Mouse (Mus musculus): ENCODE results near the gene Egflam. TPM values are rescaled to one million over a fixed set of nuclear protein-coding genes. Genes with fewer than 3 reads are reported as not detected.

Gene Egflam
- polyA plus RNA-seq, 1 experiment from 2014 or later, result 26.9 TPM

- no peaks in the 10 kb centered on the region for H3K9me3 ChIP-seq
- 18% methylated on average over 4 of the region's 4 CpGs for WGBS
- no peak overlapping the region for H3K4me3 ChIP-seq
- 0 out of 2 replicates have a peak overlapping the region, but pooled peaks have one; percentile 9 for H3K27ac ChIP-seq
- no peak overlapping the region for H3K4me2 ChIP-seq
- 0 out of 2 replicates have a peak, but pooled peaks have one; percentile 8 for ATAC-seq (ENCODE audit: borderline replicate concordance, extremely low read depth, low FRiP score, low TSS enrichment)
- no peaks in the 10 kb centered on the region for H3K27me3 ChIP-seq
- no peaks in the 10 kb centered on the region for H3K36me3 ChIP-seq
- H3K9ac ChIP-seq, result no peak overlapping the region
- H3K4me1 ChIP-seq, result no peaks in the 10 kb centered on the region
Observed at GRCm38 (mm10) chr15:7288841-7289424, 109.3 kb downstream of the Egflam start.

- no peak for ATAC-seq (ENCODE audit: borderline replicate concordance, extremely low read depth, low FRiP score, low TSS enrichment)
- Histone ChIP-seq H3K9ac (no peak overlapping the region), H3K4me1 (no peaks in the 10 kb centered on the region), H3K36me3 (no peaks in the 10 kb centered on the region), H3K4me3 (no peak overlapping the region), H3K27ac (no peak overlapping the region), H3K4me2 (no peak overlapping the region), H3K27me3 (no peaks in the 10 kb centered on the region), H3K9me3 (no peaks in the 10 kb centered on the region)
- 63% methylated on average over 3 of the region's 3 CpGs for WGBS
Observed at GRCm38 (mm10) chr15:7287911-7288310, 110.3 kb downstream of the Egflam start.

GRCm38 (mm10) chr15:7281579-7281978 is 116.6 kb downstream of the Egflam start:
- WGBS, result 80% methylated on average over 6 of the region's 6 CpGs
- Histone ChIP-seq H3K9me3 (no peaks in the 10 kb centered on the region), H3K4me3 (no peak overlapping the region), H3K27ac (no peak overlapping the region), H3K9ac (no peak overlapping the region), H3K4me2 (no peak overlapping the region), H3K27me3 (no peaks in the 10 kb centered on the region), H3K4me1 (no peaks in the 10 kb centered on the region), H3K36me3 (no peaks in the 10 kb centered on the region)
- ATAC-seq (ENCODE audit: borderline replicate concordance, extremely low read depth, low FRiP score, low TSS enrichment), result no peak

GRCm38 (mm10) chr15:7263822-7264221 is 134.4 kb downstream of the Egflam start:
- Histone ChIP-seq H3K4me1 (no peaks in the 10 kb centered on the region), H3K4me3 (no peak overlapping the region), H3K27ac (no peak overlapping the region), H3K27me3 (no peaks in the 10 kb centered on the region), H3K9me3 (no peaks in the 10 kb centered on the region), H3K4me2 (no peak overlapping the region), H3K9ac (no peak overlapping the region), H3K36me3 (no peaks in the 10 kb centered on the region)
- ATAC-seq (ENCODE audit: borderline replicate concordance, extremely low read depth, low FRiP score, low TSS enrichment), result no peak
- 12% methylated on average over 3 of the region's 3 CpGs for WGBS

- ATAC-seq (ENCODE audit: borderline replicate concordance, extremely low read depth, low FRiP score, low TSS enrichment), result no peak
- Histone ChIP-seq H3K4me3 (no peak overlapping the region), H3K4me1 (no peaks in the 10 kb centered on the region), H3K27me3 (no peaks in the 10 kb centered on the region), H3K36me3 (no peaks in the 10 kb centered on the region), H3K27ac (no peak overlapping the region), H3K4me2 (no peak overlapping the region), H3K9ac (no peak overlapping the region), H3K9me3 (no peaks in the 10 kb centered on the region)
- WGBS, result 89% methylated on average over 9 of the region's 9 CpGs
Observed at GRCm38 (mm10) chr15:7263339-7263738, 134.9 kb downstream of the Egflam start.

GRCm38 (mm10) chr15:7261371-7261770 is 136.8 kb downstream of the Egflam start:
- no peaks in the 10 kb centered on the region for H3K27me3 ChIP-seq
- H3K4me3 ChIP-seq, result no peak overlapping the region

GRCm38 (mm10) chr15:7256577-7256976 is 141.6 kb downstream of the Egflam start:
- Histone ChIP-seq H3K27ac (no peak overlapping the region), H3K4me1 (no peaks in the 10 kb centered on the region), H3K4me3 (no peak overlapping the region), H3K36me3 (no peaks in the 10 kb centered on the region), H3K27me3 (no peaks in the 10 kb centered on the region), H3K4me2 (no peak overlapping the region), H3K9me3 (no peaks in the 10 kb centered on the region), H3K9ac (no peak overlapping the region)
- 74% methylated on average over 3 of the region's 3 CpGs for WGBS
- ATAC-seq (ENCODE audit: borderline replicate concordance, extremely low read depth, low FRiP score, low TSS enrichment), result no peak

More at GRCm38 (mm10) chr15:7261371-7261770, 136.8 kb downstream of the Egflam start:
- Histone ChIP-seq H3K4me2 (no peak overlapping the region), H3K36me3 (no peaks in the 10 kb centered on the region), H3K27ac (no peak overlapping the region), H3K9ac (no peak overlapping the region), H3K9me3 (no peaks in the 10 kb centered on the region), H3K4me1 (no peaks in the 10 kb centered on the region)
- ATAC-seq (ENCODE audit: borderline replicate concordance, extremely low read depth, low FRiP score, low TSS enrichment), result no peak
- WGBS, result 85% methylated on average over 1 of the region's 1 CpGs

- H3K4me1 ChIP-seq, result no peaks in the 10 kb centered on the region
- no peaks in the 10 kb centered on the region for H3K27me3 ChIP-seq
- 0 out of 2 replicates have a peak, but pooled peaks cover 5% of the 10 kb centered on the region for H3K9me3 ChIP-seq
- H3K27ac ChIP-seq, result no peak overlapping the region
- H3K36me3 ChIP-seq, result peaks cover 6% of the 10 kb centered on the region; the same call in 1 of the 2 replicates
- H3K4me2 ChIP-seq, result no peak overlapping the region
- no peak for ATAC-seq (ENCODE audit: borderline replicate concordance, extremely low read depth, low FRiP score, low TSS enrichment)
- H3K9ac ChIP-seq, result no peak overlapping the region
- WGBS, result 93% methylated on average over 6 of the region's 6 CpGs
- no peak overlapping the region for H3K4me3 ChIP-seq
Observed at GRCm38 (mm10) chr15:7253326-7253725, 144.9 kb downstream of the Egflam start.

- Histone ChIP-seq H3K27ac (no peak overlapping the region), H3K9ac (no peak overlapping the region), H3K4me3 (no peak overlapping the region), H3K4me1 (no peaks in the 10 kb centered on the region), H3K4me2 (no peak overlapping the region), H3K27me3 (no peaks in the 10 kb centered on the region), H3K9me3 (0 out of 2 replicates have a peak, but pooled peaks cover 5% of the 10 kb centered on the region), H3K36me3 (peaks cover 6% of the 10 kb centered on the region; the same call in 1 of the 2 replicates)
- ATAC-seq (ENCODE audit: borderline replicate concordance, extremely low read depth, low FRiP score, low TSS enrichment), result no peak
- WGBS, result 50% methylated on average over 12 of the region's 12 CpGs
Observed at GRCm38 (mm10) chr15:7252106-7252636, 146.0 kb downstream of the Egflam start.

- H3K36me3 ChIP-seq, result peaks cover 6% of the 10 kb centered on the region; the same call in 1 of the 2 replicates
- no peak overlapping the region for H3K27ac ChIP-seq
- no peak overlapping the region for H3K4me3 ChIP-seq
- no peak overlapping the region for H3K4me2 ChIP-seq
- no peak overlapping the region for H3K9ac ChIP-seq
- no peak for ATAC-seq (ENCODE audit: borderline replicate concordance, extremely low read depth, low FRiP score, low TSS enrichment)
- H3K4me1 ChIP-seq, result no peaks in the 10 kb centered on the region
- H3K9me3 ChIP-seq, result 0 out of 2 replicates have a peak, but pooled peaks cover 5% of the 10 kb centered on the region
- WGBS, result 93% methylated on average over 9 of the region's 9 CpGs
- no peaks in the 10 kb centered on the region for H3K27me3 ChIP-seq
Observed at GRCm38 (mm10) chr15:7251042-7251441, 147.2 kb downstream of the Egflam start.

- H3K27me3 ChIP-seq, result no peaks in the 10 kb centered on the region
- peaks cover 6% of the 10 kb centered on the region; the same call in 1 of the 2 replicates for H3K36me3 ChIP-seq
- no peaks in the 10 kb centered on the region for H3K4me1 ChIP-seq
- 95% methylated on average over 4 of the region's 4 CpGs for WGBS
- H3K4me3 ChIP-seq, result no peak overlapping the region
- H3K4me2 ChIP-seq, result no peak overlapping the region
- no peak for ATAC-seq (ENCODE audit: borderline replicate concordance, extremely low read depth, low FRiP score, low TSS enrichment)
- H3K9ac ChIP-seq, result no peak overlapping the region
- 0 out of 2 replicates have a peak, but pooled peaks cover 5% of the 10 kb centered on the region for H3K9me3 ChIP-seq
- H3K27ac ChIP-seq, result no peak overlapping the region
Observed at GRCm38 (mm10) chr15:7249216-7249615, 149.0 kb downstream of the Egflam start.

GRCm38 (mm10) chr15:7247321-7247720 is 150.9 kb downstream of the Egflam start:
- H3K27ac ChIP-seq, result no peak overlapping the region
- no peak overlapping the region for H3K4me2 ChIP-seq
- H3K9me3 ChIP-seq, result 0 out of 2 replicates have a peak, but pooled peaks cover 5% of the 10 kb centered on the region
- H3K4me3 ChIP-seq, result no peak overlapping the region
- H3K36me3 ChIP-seq, result peaks cover 6% of the 10 kb centered on the region; the same call in 1 of the 2 replicates
- no peaks in the 10 kb centered on the region for H3K27me3 ChIP-seq
- 84% methylated on average over 8 of the region's 8 CpGs for WGBS
- H3K9ac ChIP-seq, result no peak overlapping the region
- H3K4me1 ChIP-seq, result no peaks in the 10 kb centered on the region
- no peak for ATAC-seq (ENCODE audit: borderline replicate concordance, extremely low read depth, low FRiP score, low TSS enrichment)

Data from lung, embryonic 15.5 days (tissue).